Mouse (Mus musculus) heart, embryonic 14.5 days (tissue): ENCODE data around the gene Zmym6. TPM values are rescaled to one million over a fixed set of nuclear protein-coding genes. Genes with fewer than 3 reads are reported as not detected.

Source experiments
- ATAC-seq: fragments of 200-750 bp; cut with Nextera tagmentation; 2 replicates; pipeline ENCODE4 v1.8.0; 2017; ENCODE audit warnings: low read depth, moderate TSS enrichment; ENCODE audit not compliant: insufficient number of reproducible peaks, insufficient read depth, low FRiP score
- H3K27ac ChIP-seq, 2 experiments: fragments of 200-500 bp in 1 of 2; fragments of 300-500 bp in 1 of 2; sonication (generic) in 1 of 2; replicated peaks in 1 of 2; 2 replicates each; pipeline ENCODE4 v1.5.1; 2012 to 2014; ENCODE audit warnings: low read depth in 2 of 2, low read length in 2 of 2, control low read depth in 1 of 2, mild to moderate bottlenecking in 1 of 2, mixed read lengths in 1 of 2; ENCODE audit not compliant: control insufficient read depth in 1 of 2, insufficient read depth in 1 of 2
- H3K27me3 ChIP-seq: fragments of 300-500 bp; sonication (generic); 2 replicates; pipeline ENCODE4 v1.6.1; 2014; ENCODE audit warnings: mild to moderate bottlenecking, low read length, control low read depth; ENCODE audit not compliant: control insufficient read depth, insufficient read depth
- H3K36me3 ChIP-seq: fragments of 300-500 bp; sonication (generic); 2 replicates; pipeline ENCODE4 v1.6.1; 2014; ENCODE audit warnings: mild to moderate bottlenecking, control low read depth, low read length, mixed read lengths; ENCODE audit not compliant: control insufficient read depth, insufficient read depth
- H3K4me1 ChIP-seq, 2 experiments: fragments of 200-500 bp in 1 of 2; fragments of 300-500 bp in 1 of 2; sonication (generic) in 1 of 2; 2 replicates each; pipeline ENCODE4 v1.6.1; 2012 to 2014; ENCODE audit warnings: low read length in 2 of 2, control low read depth in 1 of 2, mixed read lengths in 1 of 2; ENCODE audit not compliant: control insufficient read depth in 2 of 2, insufficient read depth in 2 of 2
- H3K4me2 ChIP-seq: fragments of 300-500 bp; sonication (generic); 2 replicates; pipeline ENCODE4 v1.6.1; 2014; ENCODE audit warnings: mild to moderate bottlenecking, low read length
- H3K4me3 ChIP-seq, 2 experiments: fragments of 200-500 bp in 1 of 2; fragments of 300-500 bp in 1 of 2; sonication (generic) in 1 of 2; 2 replicates each; pipeline ENCODE4 v1.5.1; 2012 to 2014; ENCODE audit warnings: low read length in 2 of 2, mild to moderate bottlenecking in 2 of 2, control low read depth in 1 of 2, low read depth in 1 of 2, moderate library complexity in 1 of 2; ENCODE audit not compliant: control insufficient read depth in 1 of 2, insufficient read depth in 1 of 2
- H3K9ac ChIP-seq: fragments of 300-500 bp; sonication (generic); 2 replicates; pipeline ENCODE4 v1.6.1; 2014; ENCODE audit warnings: mild to moderate bottlenecking, low read length
- H3K9me3 ChIP-seq: fragments of 300-500 bp; sonication (generic); 2 replicates; pipeline ENCODE4 v1.6.1; 2016; ENCODE audit warnings: low read length, control low read depth; ENCODE audit not compliant: control insufficient read depth
- WGBS: fragments of 180-500 bp; shearing (Covaris S2); extraction: QIAGEN DNeasy Blood & Tissue Kit; methylation state at CpG from one replicate; pipeline ENCODE4 v1.1.7; 2014; 5-methylcytosine and 5-hydroxymethylcytosine counted together
- polyA plus RNA-seq: library from polyadenylated mRNA; unstranded; fragments of >200 nt; fragmentation: Nextera tagmentation; extraction: Ambion mirVana; gene quantifications from 2 replicates; pipeline ENCODE4 v1.2.1, GENCODE M21; 2014

Zmym6 gene
- 15.3 and 15.7 TPM in 2 replicates for polyA plus RNA-seq

DNA sequence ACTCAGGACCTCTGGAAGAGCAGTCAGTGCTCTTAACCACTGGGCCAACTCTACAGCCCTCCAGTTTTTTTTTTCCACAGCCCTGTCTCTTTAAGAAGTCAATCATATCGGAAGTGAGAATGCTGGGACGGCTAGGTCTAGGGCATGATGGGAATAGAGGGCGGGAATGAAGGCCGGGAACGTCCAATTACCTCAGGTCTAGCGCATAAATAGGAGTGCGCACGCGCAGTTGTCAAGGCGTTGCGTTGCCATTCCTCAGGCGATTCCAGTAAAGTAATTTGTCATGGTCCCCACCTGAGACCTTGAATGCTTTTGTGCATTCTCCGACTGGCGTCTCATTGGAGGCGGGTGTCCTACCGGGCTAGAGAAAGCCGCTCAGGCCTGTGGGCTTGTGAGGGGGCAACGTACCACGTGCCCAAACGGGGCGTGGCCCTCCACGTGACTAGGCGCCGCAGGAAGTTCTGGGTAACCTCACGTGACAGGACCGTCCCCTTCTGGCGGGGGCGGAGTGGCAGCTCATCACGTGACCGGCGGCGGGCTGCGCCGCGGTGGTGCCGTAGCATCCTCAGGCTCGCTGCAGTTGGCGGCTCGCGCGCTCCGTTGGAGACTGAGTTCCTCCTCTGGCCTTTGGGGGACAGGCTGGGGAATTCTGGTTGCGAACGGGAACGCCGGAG is at the start of gene Zmym6:
Gene Zmym6 (plus strand): TSS at position 509 of the 674 bp plus-strand sequence.
- no peaks in the 10 kb centered on the region for H3K9me3 ChIP-seq
- 1% methylated on average over 46 of the region's 46 CpGs for WGBS
- H3K36me3 ChIP-seq = no peaks in the 10 kb centered on the region
- H3K27ac ChIP-seq = peak within 1 kb of the TSS; percentile 86 to 90
- H3K27me3 ChIP-seq = no peaks in the 10 kb centered on the region
- ATAC-seq = peak; percentile 97
- H3K9ac ChIP-seq = peak within 1 kb of the TSS; percentile 80
- peaks cover 3 to 7% of the 10 kb centered on the region in 2 experiments; a peak in 3 of 4 replicates for H3K4me1 ChIP-seq
- peak within 1 kb of the TSS; percentile 74 for H3K4me2 ChIP-seq
- peak within 1 kb of the TSS; percentile 52 to 54 for H3K4me3 ChIP-seq

GRCm38 (mm10) chr4:127037158-127037557 is 40.0 kb upstream of the Zmym6 start:
- no peak overlapping the region for H3K27ac ChIP-seq
- H3K9me3 ChIP-seq = no peaks in the 10 kb centered on the region
- H3K4me2 ChIP-seq = no peak overlapping the region
- H3K36me3 ChIP-seq = peaks cover 96% of the 10 kb centered on the region
- H3K27me3 ChIP-seq = no peaks in the 10 kb centered on the region
- WGBS = 94% methylated on average over 3 of the region's 3 CpGs
- H3K9ac ChIP-seq = no peak overlapping the region
- H3K4me3 ChIP-seq = no peak overlapping the region
- ATAC-seq = no peak
- no peaks in the 10 kb centered on the region for H3K4me1 ChIP-seq

DNA sequence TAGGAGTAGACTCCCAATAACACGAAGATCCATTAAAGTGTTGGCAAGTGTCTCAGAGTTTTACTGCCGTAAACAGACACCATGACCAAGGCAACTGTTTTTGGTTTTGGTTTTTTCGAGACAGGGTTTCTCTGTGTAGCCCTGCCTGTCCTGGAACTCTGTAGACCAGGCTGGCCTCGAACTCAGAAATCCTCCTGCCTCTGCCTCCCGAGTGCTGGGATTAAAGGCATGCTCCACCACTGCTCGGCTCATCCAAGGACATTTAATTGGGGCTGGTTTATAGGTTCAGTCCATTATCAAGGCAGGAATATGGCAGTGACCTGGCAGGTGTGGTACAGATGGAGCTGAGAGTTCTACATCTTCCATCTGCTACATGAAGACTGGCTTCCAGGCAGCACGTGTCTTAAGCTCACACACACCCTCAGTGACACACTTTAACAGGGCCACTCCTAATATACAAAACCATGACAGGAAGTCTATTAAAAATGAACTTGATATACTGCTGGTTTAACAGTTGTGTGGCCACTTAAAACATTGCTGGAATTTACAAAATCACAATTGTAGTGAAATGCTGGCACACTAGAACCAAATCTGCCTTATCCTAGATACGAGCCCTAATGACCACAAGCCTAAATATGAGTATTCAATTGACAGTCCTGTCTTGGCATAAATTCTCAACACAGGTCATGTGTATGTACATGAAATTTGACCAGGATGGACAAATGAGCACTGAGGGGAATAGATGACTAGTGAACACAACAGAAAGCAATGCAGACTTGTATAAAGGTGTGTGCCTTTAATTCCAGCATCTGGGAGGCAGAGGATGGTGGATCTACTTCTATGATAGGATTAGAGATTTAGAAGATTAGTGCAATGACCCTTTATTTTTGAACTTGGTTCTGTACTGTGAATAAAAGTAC is 39.0 kb upstream of the Zmym6 start:
- H3K27me3 ChIP-seq = no peaks in the 10 kb centered on the region
- H3K4me1 ChIP-seq = no peaks in the 10 kb centered on the region
- H3K9me3 ChIP-seq = no peaks in the 10 kb centered on the region
- H3K4me2 ChIP-seq = no peak overlapping the region
- ATAC-seq = no peak
- no peak overlapping the region for H3K9ac ChIP-seq
- WGBS = 79% methylated on average over 8 of the region's 8 CpGs
- peaks cover 92% of the 10 kb centered on the region for H3K36me3 ChIP-seq
- no peak overlapping the region for H3K4me3 ChIP-seq
- no peak overlapping the region for H3K27ac ChIP-seq

- Histone ChIP-seq H3K27me3 (no peaks in the 10 kb centered on the region), H3K4me3 (no peak overlapping the region), H3K27ac (no peak overlapping the region), H3K9ac (no peak overlapping the region), H3K4me1 (no peaks in the 10 kb centered on the region), H3K9me3 (no peaks in the 10 kb centered on the region), H3K36me3 (peaks cover 85% of the 10 kb centered on the region), H3K4me2 (no peak overlapping the region)
- ATAC-seq = no peak
- 88% methylated on average over 3 of the region's 3 CpGs for WGBS
Measured at GRCm38 (mm10) chr4:127038828-127039349, 38.3 kb upstream of the Zmym6 start.

GRCm38 (mm10) chr4:127039871-127040483 is 37.2 kb upstream of the Zmym6 start:
- H3K27ac ChIP-seq = no peak overlapping the region
- no peak overlapping the region for H3K4me2 ChIP-seq
- no peak for ATAC-seq
- WGBS = 77% methylated on average over 3 of the region's 3 CpGs
- H3K9me3 ChIP-seq = no peaks in the 10 kb centered on the region
- H3K4me3 ChIP-seq = no peak overlapping the region
- no peaks in the 10 kb centered on the region for H3K4me1 ChIP-seq
- H3K36me3 ChIP-seq = peaks cover 75% of the 10 kb centered on the region
- no peak overlapping the region for H3K9ac ChIP-seq
- no peaks in the 10 kb centered on the region for H3K27me3 ChIP-seq

DNA sequence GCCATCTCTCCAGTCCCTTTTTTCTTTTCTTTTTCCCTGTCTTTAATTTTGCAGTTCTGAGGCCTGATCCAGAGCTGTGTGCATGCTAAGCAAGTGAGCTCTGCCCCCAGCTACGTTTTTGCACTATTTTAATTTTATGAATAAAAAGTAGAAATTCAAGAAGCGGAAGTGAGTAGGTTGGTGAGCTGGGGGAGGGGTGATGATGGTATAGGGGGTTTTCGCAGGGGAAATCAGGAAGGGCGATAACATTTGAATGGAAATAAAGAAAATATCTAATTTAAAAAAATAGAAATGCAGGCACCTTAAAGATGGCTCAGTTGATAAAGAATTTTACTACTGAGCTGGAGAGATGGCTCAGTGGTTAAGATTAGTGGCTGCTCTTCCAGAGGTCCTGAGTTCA is 33.6 kb upstream of the Zmym6 start:
- Histone ChIP-seq H3K4me1 (no peaks in the 10 kb centered on the region), H3K9me3 (no peaks in the 10 kb centered on the region), H3K4me3 (no peak overlapping the region), H3K27ac (no peak overlapping the region), H3K27me3 (no peaks in the 10 kb centered on the region), H3K4me2 (no peak overlapping the region), H3K36me3 (peaks cover 77% of the 10 kb centered on the region), H3K9ac (no peak overlapping the region)
- ATAC-seq = no peak
- 79% methylated on average over 4 of the region's 4 CpGs for WGBS

- no peak for ATAC-seq
- no peak overlapping the region for H3K4me3 ChIP-seq
- peaks cover 78% of the 10 kb centered on the region for H3K36me3 ChIP-seq
- H3K27me3 ChIP-seq = no peaks in the 10 kb centered on the region
- no peak overlapping the region for H3K9ac ChIP-seq
- H3K4me2 ChIP-seq = no peak overlapping the region
- no peak overlapping the region for H3K27ac ChIP-seq
- no peaks in the 10 kb centered on the region for H3K4me1 ChIP-seq
- 89% methylated on average over 8 of the region's 8 CpGs for WGBS
- no peaks in the 10 kb centered on the region for H3K9me3 ChIP-seq
Measured at GRCm38 (mm10) chr4:127051121-127051520, 26.1 kb upstream of the Zmym6 start.
